Mouse (Mus musculus): ENCODE measurements around the gene Clec18a.
"Not testable (repeated sequence)": the region's sequence is repeated elsewhere in the genome, so short reads cannot be mapped to it uniquely, and the experiment has no call there.

DNA sequence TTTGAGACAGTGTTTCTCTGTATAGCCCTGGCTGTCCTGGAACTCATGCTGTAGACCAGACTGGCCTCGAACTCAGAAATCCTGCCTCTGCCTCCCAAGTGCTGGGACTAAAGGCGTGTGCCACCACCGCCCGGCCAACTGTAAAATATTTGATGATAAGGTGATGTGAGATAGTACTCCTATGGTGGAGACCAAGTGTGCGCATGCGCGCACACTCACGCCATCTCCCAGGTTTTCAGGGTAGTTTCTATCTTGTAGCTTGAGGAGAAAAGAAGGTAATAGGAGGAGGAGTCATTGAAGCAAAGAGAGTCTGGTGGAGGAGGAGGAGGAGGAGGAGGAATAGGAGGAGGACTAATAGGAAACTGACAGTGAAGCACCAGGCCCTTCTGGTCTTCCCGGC is 23.6 kb downstream of the Clec18a start:
- not testable (repeated sequence) for TF ChIP-seq CTCF, EP300 (IDR thresholded peaks at IDR 0.05)

Data from lung, postnatal 0 days (tissue).